In the genomic region with DNA sequence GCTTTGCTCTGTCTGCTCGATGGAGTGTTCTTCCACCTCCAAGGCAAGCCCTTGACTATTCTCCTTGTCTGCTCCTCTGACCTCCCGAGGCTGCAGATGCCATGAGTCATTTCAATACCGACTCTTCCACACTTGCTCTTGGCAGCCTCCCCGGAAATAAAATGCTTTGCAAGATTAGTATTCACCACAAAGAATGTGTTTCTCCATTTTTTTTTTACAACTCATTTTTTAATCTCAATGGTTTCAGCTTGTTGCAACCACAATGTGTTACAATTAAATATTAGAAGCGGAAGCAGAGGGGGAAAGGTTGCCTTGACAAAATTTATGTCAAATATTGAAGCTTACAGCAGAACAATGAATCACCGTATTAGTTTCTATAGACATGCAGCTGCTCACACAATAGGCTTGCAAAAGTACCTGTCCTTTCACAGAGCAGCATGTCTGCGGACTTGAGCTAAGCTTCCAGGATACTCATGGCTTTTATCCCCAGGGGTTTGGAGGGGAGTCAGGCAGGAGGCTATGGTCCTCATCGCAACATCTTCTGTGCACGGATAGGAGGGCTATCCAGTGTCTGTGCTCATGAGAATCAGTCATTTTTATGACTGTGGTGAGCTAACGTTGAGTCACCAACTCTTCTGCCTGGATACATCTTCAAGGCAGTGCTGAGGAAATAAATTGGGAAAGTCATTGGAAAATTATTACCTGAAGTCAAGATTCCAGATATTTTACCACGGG, we compare ENCODE assay signal across 1 mouse cellular context.
TF ChIP-seq lines count a peak whose summit lies in the region.

No protein-coding gene starts in this region.

TF ChIP-seq in MEL, 35 proteins besides CTCF, POLR2A, EP300 and RAD21 (continued from another document):
- peak; percentile 79 for TF ChIP-seq MXI1 (IDR thresholded peaks at IDR 0.05; ENCODE audit: low read depth, low read length)
- peak; percentile 97 for TF ChIP-seq TAL1 (IDR thresholded peaks at IDR 0.05; ENCODE audit: low read length)
- peak; percentile 79 for TF ChIP-seq ELF1 (IDR thresholded peaks at IDR 0.05; ENCODE audit: low read depth, low read length)
- TF ChIP-seq MYB (IDR thresholded peaks at IDR 0.05; ENCODE audit: low read depth, low read length): 0 out of 2 replicates have a peak, but pooled peaks have one; percentile 54
- TF ChIP-seq RCOR1 (IDR thresholded peaks at IDR 0.05; ENCODE audit: low read depth, low read length): peak; percentile 97
- TF ChIP-seq SIN3A (IDR thresholded peaks at IDR 0.05; ENCODE audit: low read length): peak; percentile 92
- peak; percentile 93 for TF ChIP-seq JUND (IDR thresholded peaks at IDR 0.05; ENCODE audit: low read depth, low read length)
